Mouse (Mus musculus): ENCODE results near the gene Crtc2. TPM values are rescaled to one million over a fixed set of nuclear protein-coding genes. Genes with fewer than 3 reads are reported as not detected.

The Crtc2 gene
- polyA plus RNA-seq, 1 experiment from 2014 or later, result 28.4 TPM

GRCm38 (mm10) chr3:90265034-90265931, 11.3 kb downstream of the Crtc2 start, which contains the start of gene Dennd4b:
Dennd4b (plus strand) TSS chr3:90265185.
- peak within 1 kb of the TSS; percentile 87 for H3K9ac ChIP-seq (ENCODE audit: low read length)
- H3K4me2 ChIP-seq (ENCODE audit: low read depth, low read length), result peak within 1 kb of the TSS; percentile 62
- H3K4me3 ChIP-seq (ENCODE audit: low read length), result peak within 1 kb of the TSS; percentile 81
- H3K4me1 ChIP-seq (replicated peaks; ENCODE audit: control insufficient read depth, insufficient read depth, low read length), result peaks cover 9% of the 10 kb centered on the region
- WGBS, result under 1% methylated on average over 54 of the region's 87 CpGs
- no peaks in the 10 kb centered on the region for H3K27me3 ChIP-seq (ENCODE audit: control insufficient read depth, insufficient read depth, low read depth, low read length)
- ATAC-seq (ENCODE audit: low read depth), result peak; percentile 95
- H3K36me3 ChIP-seq (ENCODE audit: control insufficient read depth, insufficient read depth, low read length), result peaks cover 23% of the 10 kb centered on the region
- H3K9me3 ChIP-seq (ENCODE audit: control insufficient read depth, low read length), result no peaks in the 10 kb centered on the region
- H3K27ac ChIP-seq (ENCODE audit: low read length), result peak within 1 kb of the TSS; percentile 98

DNA sequence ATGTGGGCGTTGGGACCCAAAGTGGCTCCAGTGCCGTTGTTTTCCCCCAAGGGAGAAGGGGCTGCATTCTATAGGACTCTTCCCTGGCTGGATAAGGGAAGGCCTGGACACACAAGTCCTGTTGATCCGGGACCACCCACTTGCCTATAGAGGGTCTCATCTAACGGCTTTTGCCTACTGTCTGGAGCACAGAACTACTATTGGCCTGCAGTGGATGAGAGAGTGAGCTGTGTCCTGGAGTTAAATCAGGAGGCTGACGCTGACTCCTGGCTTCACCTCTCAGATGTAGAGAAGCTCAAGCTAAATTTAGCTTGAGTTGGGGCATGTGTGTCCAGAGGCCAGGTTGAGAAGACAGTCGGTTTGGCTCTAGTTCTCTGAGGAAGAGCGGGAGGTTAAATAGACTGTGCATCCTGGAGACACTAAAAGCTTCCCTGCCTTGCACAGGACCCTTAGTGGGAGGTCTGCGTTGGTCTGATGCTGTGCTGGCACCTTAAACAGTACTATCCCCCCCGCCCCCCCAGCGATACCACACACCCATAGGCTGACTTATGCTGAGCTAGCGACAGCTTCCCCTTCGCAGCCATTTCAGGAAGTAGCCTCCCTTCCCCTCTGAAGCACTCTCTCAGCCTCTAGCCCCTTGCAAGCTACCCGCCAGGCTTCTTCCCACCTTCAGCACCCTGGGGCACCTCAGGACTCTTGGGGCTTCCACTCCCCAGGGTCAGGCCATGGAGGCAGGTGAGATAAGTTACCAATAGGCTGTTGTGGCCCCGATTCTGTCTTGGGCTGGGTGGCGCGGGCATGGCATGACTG, 12.2 kb downstream of the Crtc2 start:
- 19% methylated on average over 16 of the region's 16 CpGs for WGBS
- H3K27me3 ChIP-seq (ENCODE audit: control insufficient read depth, insufficient read depth, low read depth, low read length), result no peaks in the 10 kb centered on the region
- peaks cover 14% of the 10 kb centered on the region for H3K36me3 ChIP-seq (ENCODE audit: control insufficient read depth, insufficient read depth, low read length)
- peaks cover 9% of the 10 kb centered on the region for H3K4me1 ChIP-seq (replicated peaks; ENCODE audit: control insufficient read depth, insufficient read depth, low read length)
- no peak for ATAC-seq (ENCODE audit: low read depth)
- peak overlapping the region; percentile 98 for H3K27ac ChIP-seq (ENCODE audit: low read length)
- H3K9me3 ChIP-seq (ENCODE audit: control insufficient read depth, low read length), result no peaks in the 10 kb centered on the region
- peak overlapping the region; percentile 81 for H3K4me3 ChIP-seq (ENCODE audit: low read length)
- H3K9ac ChIP-seq (ENCODE audit: low read length), result peak overlapping the region; percentile 87
- H3K4me2 ChIP-seq (ENCODE audit: low read depth, low read length), result peak overlapping the region; percentile 62

GRCm38 (mm10) chr3:90266901-90267775, 13.2 kb downstream of the Crtc2 start:
- ATAC-seq (ENCODE audit: low read depth), result no peak
- no peak overlapping the region for H3K27ac ChIP-seq (ENCODE audit: low read length)

DNA sequence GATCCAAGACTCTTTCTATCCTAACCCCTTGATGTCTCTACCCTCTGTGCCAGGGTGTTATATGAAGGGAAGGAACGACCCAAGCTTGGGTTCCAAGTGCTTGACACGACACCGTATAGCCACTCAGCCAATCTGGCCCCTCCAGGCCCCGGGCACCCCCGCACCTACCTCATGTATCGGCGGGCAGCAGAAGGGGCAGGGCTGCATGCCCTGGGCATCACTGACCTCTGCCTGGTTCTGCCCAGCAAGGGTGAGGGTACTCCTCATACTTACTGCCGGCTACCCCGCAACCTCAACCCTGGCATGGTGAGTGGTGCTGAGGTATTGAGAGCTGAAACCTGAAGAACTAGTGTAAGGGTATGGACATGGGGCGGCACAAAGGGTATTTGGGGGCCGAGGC, 14.2 kb downstream of the Crtc2 start:
- no peak overlapping the region for H3K9ac ChIP-seq (ENCODE audit: low read length)
- H3K4me3 ChIP-seq (ENCODE audit: low read length), result no peak overlapping the region
- H3K36me3 ChIP-seq (ENCODE audit: control insufficient read depth, insufficient read depth, low read length), result peaks cover 10% of the 10 kb centered on the region
- no peaks in the 10 kb centered on the region for H3K27me3 ChIP-seq (ENCODE audit: control insufficient read depth, insufficient read depth, low read depth, low read length)
- no peaks in the 10 kb centered on the region for H3K9me3 ChIP-seq (ENCODE audit: control insufficient read depth, low read length)
- 94% methylated on average over 11 of the region's 11 CpGs for WGBS
- peaks cover 9% of the 10 kb centered on the region for H3K4me1 ChIP-seq (replicated peaks; ENCODE audit: control insufficient read depth, insufficient read depth, low read length)
- H3K4me2 ChIP-seq (ENCODE audit: low read depth, low read length), result no peak overlapping the region
- H3K27ac ChIP-seq (ENCODE audit: low read length), result no peak overlapping the region
- no peak for ATAC-seq (ENCODE audit: low read depth)

More at GRCm38 (mm10) chr3:90266901-90267775, 13.2 kb downstream of the Crtc2 start:
- Histone ChIP-seq H3K9me3 (ENCODE audit: control insufficient read depth, low read length) (no peaks in the 10 kb centered on the region), H3K4me1 (replicated peaks; ENCODE audit: control insufficient read depth, insufficient read depth, low read length) (peaks cover 9% of the 10 kb centered on the region), H3K27me3 (ENCODE audit: control insufficient read depth, insufficient read depth, low read depth, low read length) (no peaks in the 10 kb centered on the region), H3K4me3 (ENCODE audit: low read length) (peak overlapping the region; percentile 81; the same call in 1 of the 2 replicates), H3K36me3 (ENCODE audit: control insufficient read depth, insufficient read depth, low read length) (peaks cover 7% of the 10 kb centered on the region), H3K9ac (ENCODE audit: low read length) (no peak overlapping the region), H3K4me2 (ENCODE audit: low read depth, low read length) (peak overlapping the region; percentile 62; the same call in 1 of the 2 replicates)
- 87% methylated on average over 20 of the region's 20 CpGs for WGBS

DNA sequence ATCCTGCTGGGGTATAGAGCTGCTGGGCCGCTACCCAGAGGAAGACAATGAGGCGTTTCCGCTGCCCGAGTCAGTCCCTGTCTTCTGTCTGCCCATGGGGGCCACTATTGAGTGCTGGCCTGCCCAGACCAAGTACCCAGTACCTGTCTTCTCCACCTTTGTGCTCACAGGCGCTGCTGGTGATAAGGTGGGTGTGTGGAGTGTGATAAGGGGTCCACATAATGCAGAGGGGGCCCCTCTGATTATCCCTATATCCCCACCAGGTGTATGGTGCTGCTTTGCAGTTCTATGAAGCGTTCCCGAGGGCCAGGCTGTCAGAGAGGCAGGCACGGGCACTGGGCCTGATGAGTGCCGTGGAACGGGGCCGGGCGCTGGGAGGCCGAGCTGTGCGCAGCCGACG, 15.0 kb downstream of the Crtc2 start:
- 90% methylated on average over 16 of the region's 16 CpGs for WGBS

DNA sequence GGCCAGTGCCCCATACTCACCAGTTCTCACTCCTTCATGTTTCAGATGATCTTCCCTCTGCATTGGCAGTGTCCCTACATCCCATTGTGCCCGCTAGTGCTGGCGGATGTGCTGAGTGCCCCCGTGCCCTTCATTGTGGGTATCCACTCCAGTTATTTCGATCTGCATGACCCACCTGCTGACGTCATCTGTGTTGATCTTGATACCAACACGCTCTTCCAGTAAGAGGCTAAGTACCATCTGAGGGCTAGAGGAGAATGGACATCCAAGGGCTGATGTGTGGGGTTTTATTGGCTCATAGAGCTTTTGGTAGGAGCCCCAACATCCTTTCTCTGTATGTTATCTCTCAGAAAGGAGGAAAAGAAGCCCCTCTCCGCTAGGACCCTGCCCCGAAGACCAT, 16.8 kb downstream of the Crtc2 start:
- 93% methylated on average over 8 of the region's 8 CpGs for WGBS
- Histone ChIP-seq H3K4me1 (replicated peaks; ENCODE audit: control insufficient read depth, insufficient read depth, low read length) (peaks cover 7% of the 10 kb centered on the region), H3K27ac (ENCODE audit: low read length) (no peak overlapping the region), H3K4me3 (ENCODE audit: low read length) (no peak overlapping the region), H3K27me3 (ENCODE audit: control insufficient read depth, insufficient read depth, low read depth, low read length) (no peaks in the 10 kb centered on the region), H3K9me3 (ENCODE audit: control insufficient read depth, low read length) (no peaks in the 10 kb centered on the region), H3K36me3 (ENCODE audit: control insufficient read depth, insufficient read depth, low read length) (peaks cover 11% of the 10 kb centered on the region), H3K4me2 (ENCODE audit: low read depth, low read length) (no peak overlapping the region), H3K9ac (ENCODE audit: low read length) (no peak overlapping the region)
- ATAC-seq (ENCODE audit: low read depth), result no peak

More for the DNA sequence above, 15.0 kb downstream of the Crtc2 start:
- Histone ChIP-seq H3K9me3 (ENCODE audit: control insufficient read depth, low read length) (no peaks in the 10 kb centered on the region), H3K27me3 (ENCODE audit: control insufficient read depth, insufficient read depth, low read depth, low read length) (no peaks in the 10 kb centered on the region), H3K27ac (ENCODE audit: low read length) (no peak overlapping the region), H3K9ac (ENCODE audit: low read length) (no peak overlapping the region), H3K4me1 (replicated peaks; ENCODE audit: control insufficient read depth, insufficient read depth, low read length) (peaks cover 9% of the 10 kb centered on the region), H3K4me2 (ENCODE audit: low read depth, low read length) (no peak overlapping the region), H3K4me3 (ENCODE audit: low read length) (no peak overlapping the region), H3K36me3 (ENCODE audit: control insufficient read depth, insufficient read depth, low read length) (peaks cover 9% of the 10 kb centered on the region)
- ATAC-seq (ENCODE audit: low read depth), result no peak

GRCm38 (mm10) chr3:90272170-90272569, 18.2 kb downstream of the Crtc2 start:
- ATAC-seq (ENCODE audit: low read depth), result no peak
- Histone ChIP-seq H3K9ac (ENCODE audit: low read length) (no peak overlapping the region), H3K27me3 (ENCODE audit: control insufficient read depth, insufficient read depth, low read depth, low read length) (no peaks in the 10 kb centered on the region), H3K9me3 (ENCODE audit: control insufficient read depth, low read length) (no peaks in the 10 kb centered on the region), H3K4me3 (ENCODE audit: low read length) (no peak overlapping the region), H3K27ac (ENCODE audit: low read length) (no peak overlapping the region), H3K36me3 (ENCODE audit: control insufficient read depth, insufficient read depth, low read length) (peaks cover 14% of the 10 kb centered on the region), H3K4me2 (ENCODE audit: low read depth, low read length) (no peak overlapping the region), H3K4me1 (replicated peaks; ENCODE audit: control insufficient read depth, insufficient read depth, low read length) (no peaks in the 10 kb centered on the region)
- 63% methylated on average over 9 of the region's 9 CpGs for WGBS

- no peak overlapping the region for H3K9ac ChIP-seq (ENCODE audit: low read length)
- no peaks in the 10 kb centered on the region for H3K4me1 ChIP-seq (replicated peaks; ENCODE audit: control insufficient read depth, insufficient read depth, low read length)
- H3K27me3 ChIP-seq (ENCODE audit: control insufficient read depth, insufficient read depth, low read depth, low read length), result no peaks in the 10 kb centered on the region
- H3K9me3 ChIP-seq (ENCODE audit: control insufficient read depth, low read length), result no peaks in the 10 kb centered on the region
- no peak for ATAC-seq (ENCODE audit: low read depth)
- no peak overlapping the region for H3K27ac ChIP-seq (ENCODE audit: low read length)
- no peak overlapping the region for H3K4me2 ChIP-seq (ENCODE audit: low read depth, low read length)
- no peak overlapping the region for H3K4me3 ChIP-seq (ENCODE audit: low read length)
- H3K36me3 ChIP-seq (ENCODE audit: control insufficient read depth, insufficient read depth, low read length), result peaks cover 20% of the 10 kb centered on the region
- 94% methylated on average over 22 of the region's 22 CpGs for WGBS
These were observed 19.9 kb downstream of the Crtc2 start for GRCm38 (mm10) chr3:90273855-90274254.

Measured in lung, embryonic 16.5 days (tissue).